Mouse (Mus musculus): ENCODE measurements at regions not wholly inside any gene's neighbourhood (a gene's known extent, or its start where the extent isn't known, plus 50 kb on each side); places are given as distances from the start of the nearest gene placed in this dataset.

DNA sequence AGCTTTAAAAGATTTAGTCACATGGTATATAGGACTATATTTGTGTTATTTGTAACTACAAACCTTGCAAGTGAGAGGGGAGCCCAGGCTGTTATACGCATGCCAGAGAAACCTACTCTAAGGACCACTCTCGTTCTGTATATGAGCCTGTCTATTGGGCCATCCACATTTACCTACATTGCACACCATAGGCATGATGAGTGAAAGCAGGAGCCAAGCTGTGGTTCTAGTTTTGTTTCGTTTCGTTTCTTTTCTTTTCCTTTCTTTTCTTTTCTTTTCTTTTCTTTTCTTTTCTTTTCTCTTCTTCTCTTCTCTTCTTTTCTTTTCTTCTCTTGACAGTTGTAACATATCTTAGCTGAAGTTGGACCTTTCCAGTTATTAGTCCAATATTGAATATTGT, 109.2 kb upstream of the Fndc3a start:
- DNase-seq (ENCODE audit: extremely low read depth) = no peak
- peaks cover 17 to 49% of the 10 kb centered on the region in 2 experiments for H3K4me1 ChIP-seq (ENCODE audit: control insufficient read depth in 1 of 2, insufficient read depth in 2 of 2)
- H3K9me3 ChIP-seq (replicated peaks; ENCODE audit: low read length) = peaks cover 4% of the 10 kb centered on the region
- in situ Hi-C loops (cut with MboI; ENCODE audit: low pct_ligation_motif_present, low pct_unique_long_range_greater_than_20kb, low sequenced_read_pairs) = no loop called here
- no peak overlapping the region for H3K4me3 ChIP-seq (replicated peaks in 1 of 3; ENCODE audit: low read depth in 2 of 3, low read length in 2 of 3, poor library complexity in 1 of 3)
- peak; percentile 56 for TF ChIP-seq IRF4 (IDR thresholded peaks at IDR 0.05; ENCODE audit: low read depth, low read length)
- 0 out of 2 replicates have a peak, but pooled peaks have one; percentile 15 for TF ChIP-seq NRF1 (IDR thresholded peaks at IDR 0.05; ENCODE audit: low read depth, low read length)
- no peak for TF ChIP-seq NELFE (IDR thresholded peaks at IDR 0.05; ENCODE audit: low read depth, low read length)
- TF ChIP-seq EP300 (IDR thresholded peaks at IDR 0.05; ENCODE audit: low read length) = peak; percentile 67; the same call in 1 of the 2 replicates
- TF ChIP-seq RAD21 (IDR thresholded peaks at IDR 0.05; ENCODE audit: low read depth, low read length) = no peak
- TF ChIP-seq JUND (conservative IDR thresholded peaks at IDR 0.05; ENCODE audit: low read depth, low read length) = 0 out of 2 replicates have a peak, but pooled peaks have one; percentile 8
- TF ChIP-seq RCOR1 (conservative IDR thresholded peaks at IDR 0.05; ENCODE audit: low read depth, low read length) = 0 out of 2 replicates have a peak, but pooled peaks have one; percentile 29
- no peak overlapping the region for H3K9ac ChIP-seq (ENCODE audit: insufficient read depth, low read depth)
- dilution Hi-C loops (cut with MboI; ENCODE audit: extremely low pct_ligation_motif_present, extremely low pct_unique_long_range_greater_than_20kb, low sequenced_read_pairs) = no loop called here
- H3K27me3 ChIP-seq (replicated peaks) = no peaks in the 10 kb centered on the region
- H3K27ac ChIP-seq (ENCODE audit: insufficient read depth, low read depth) = no peak overlapping the region
- H3K79me2 ChIP-seq (replicated peaks; ENCODE audit: control insufficient read depth, extremely low read depth, insufficient read depth, poor library complexity, severe bottlenecking) = no peaks in the 10 kb centered on the region
- H3K36me3 ChIP-seq (replicated peaks in 1 of 2; ENCODE audit: control insufficient read depth in 1 of 2, insufficient read depth in 1 of 2, low read length in 1 of 2) = no peaks in the 10 kb centered on the region
- H3K4me2 ChIP-seq (ENCODE audit: insufficient read depth, low read depth, poor library complexity, severe bottlenecking) = peak overlapping the region; percentile 44

- dilution Hi-C loops (cut with MboI; ENCODE audit: extremely low pct_ligation_motif_present, extremely low pct_unique_long_range_greater_than_20kb, low sequenced_read_pairs) (no loop called here), in situ Hi-C loops (cut with MboI; ENCODE audit: low pct_ligation_motif_present, low pct_unique_long_range_greater_than_20kb, low sequenced_read_pairs) (no loop called here)
- H3K9me3 ChIP-seq (replicated peaks; ENCODE audit: low read length) = peaks cover 4% of the 10 kb centered on the region
- H3K4me2 ChIP-seq (ENCODE audit: insufficient read depth, low read depth, poor library complexity, severe bottlenecking) = no peak overlapping the region
- no peaks in the 10 kb centered on the region for H3K79me2 ChIP-seq (replicated peaks; ENCODE audit: control insufficient read depth, extremely low read depth, insufficient read depth, poor library complexity, severe bottlenecking)
- no peaks in the 10 kb centered on the region for H3K36me3 ChIP-seq (replicated peaks in 1 of 2; ENCODE audit: control insufficient read depth in 1 of 2, insufficient read depth in 1 of 2, low read length in 1 of 2)
- H3K4me1 ChIP-seq (ENCODE audit: control insufficient read depth in 1 of 2, insufficient read depth in 2 of 2) = peaks cover 20 to 47% of the 10 kb centered on the region in 2 experiments
- TF ChIP-seq HCFC1 (IDR thresholded peaks at IDR 0.05; ENCODE audit: low read depth, low read length) (no peak), USF2 (conservative IDR thresholded peaks at IDR 0.05; ENCODE audit: low read depth, low read length) (no peak), POLR2AphosphoS2 (IDR thresholded peaks at IDR 0.05; ENCODE audit: low read depth, low read length) (no peak), RCOR1 (conservative IDR thresholded peaks at IDR 0.05; ENCODE audit: low read depth, low read length) (no peak), TCF12 (IDR thresholded peaks at IDR 0.05; ENCODE audit: low read depth, low read length) (no peak), TBP (conservative IDR thresholded peaks at IDR 0.05; ENCODE audit: low read depth, low read length) (no peak), MEF2A (IDR thresholded peaks at IDR 0.05; ENCODE audit: borderline replicate concordance, low read depth, low read length) (no peak), GABPA (IDR thresholded peaks at IDR 0.05; ENCODE audit: insufficient replicate concordance, low read depth, low read length) (no peak), CHD2 (IDR thresholded peaks at IDR 0.05; ENCODE audit: low read length) (no peak), RAD21 (IDR thresholded peaks at IDR 0.05; ENCODE audit: low read depth, low read length) (no peak), MAZ (IDR thresholded peaks at IDR 0.05; ENCODE audit: low read depth, low read length) (no peak), POLR2A (IDR thresholded peaks at IDR 0.05; ENCODE audit: low read depth, low read length) (no peak), CTCF (conservative IDR thresholded peaks at IDR 0.05 in 1 of 2, IDR thresholded peaks at IDR 0.05 in 1 of 2; ENCODE audit: low read depth in 2 of 2, low read length in 2 of 2) (no peak), ZMIZ1 (IDR thresholded peaks at IDR 0.05; ENCODE audit: low read depth, low read length) (no peak), E2F4 (IDR thresholded peaks at IDR 0.05; ENCODE audit: insufficient replicate concordance, low read depth, low read length) (no peak), MXI1 (IDR thresholded peaks at IDR 0.05; ENCODE audit: low read depth, low read length) (no peak), IRF4 (IDR thresholded peaks at IDR 0.05; ENCODE audit: low read depth, low read length) (no peak), ZC3H11A (IDR thresholded peaks at IDR 0.05; ENCODE audit: low read depth, low read length) (no peak), ZKSCAN1 (IDR thresholded peaks at IDR 0.05; ENCODE audit: borderline replicate concordance, low read depth, low read length) (no peak)
- H3K4me3 ChIP-seq (replicated peaks in 1 of 3; ENCODE audit: low read depth in 2 of 3, low read length in 2 of 3, poor library complexity in 1 of 3) = no peak overlapping the region
- H3K27me3 ChIP-seq (replicated peaks) = no peaks in the 10 kb centered on the region
- H3K9ac ChIP-seq (ENCODE audit: insufficient read depth, low read depth) = no peak overlapping the region
- H3K27ac ChIP-seq (ENCODE audit: insufficient read depth, low read depth) = no peak overlapping the region
- DNase-seq (ENCODE audit: extremely low read depth) = no peak
These were observed 108.0 kb upstream of the Fndc3a start for GRCm38 (mm10) chr14:72817764-72818163.
